Mouse (Mus musculus) right cerebral cortex, adult 18-20 months (tissue): Measurements from ENCODE around the gene Prr19.
"Not testable (repeated sequence)": the region's sequence is repeated elsewhere in the genome, so short reads cannot be mapped to it uniquely, and the experiment has no call there.

ENCODE experiments used
- DNase-seq: peaks from one replicate; pipeline ENCODE4 v3.0.0; 2022; ENCODE audit warnings: mixed read lengths

Prr19 gene

GRCm38 (mm10) chr7:25301063-25301462 is at the start of gene Prr19:
Prr19 (plus strand) TSS chr7:25301411.
- DNase-seq: no peak

- no peak for DNase-seq
Measured at GRCm38 (mm10) chr7:25251822-25252221, 49.4 kb upstream of the Prr19 start.

- DNase-seq: no peak
Measured at GRCm38 (mm10) chr7:25261896-25262295, 39.3 kb upstream of the Prr19 start.

GRCm38 (mm10) chr7:25263968-25264870 is 37.0 kb upstream of the Prr19 start:
- no peak for DNase-seq

GRCm38 (mm10) chr7:25265743-25266142 is 35.5 kb upstream of the Prr19 start:
- DNase-seq: not testable (repeated sequence)

GRCm38 (mm10) chr7:25266180-25266962 is 34.8 kb upstream of the Prr19 start:
- DNase-seq: no peak

- peak; percentile 99 for DNase-seq
Measured at GRCm38 (mm10) chr7:25267301-25267750, 33.9 kb upstream of the Prr19 start, which contains the start of gene Cic. Cic (plus strand) TSS chr7:25267704.

GRCm38 (mm10) chr7:25267751-25268463 is 33.3 kb upstream of the Prr19 start:
- DNase-seq: peak; percentile 100

GRCm38 (mm10) chr7:25268588-25268987 is 32.6 kb upstream of the Prr19 start:
- no peak for DNase-seq

GRCm38 (mm10) chr7:25269029-25269428 is 32.2 kb upstream of the Prr19 start:
- DNase-seq: no peak

- DNase-seq: no peak
Measured at GRCm38 (mm10) chr7:25269545-25270271, 31.5 kb upstream of the Prr19 start.

GRCm38 (mm10) chr7:25270652-25271633 is 30.3 kb upstream of the Prr19 start:
- DNase-seq: no peak

- DNase-seq: no peak
Measured at GRCm38 (mm10) chr7:25271651-25272444, 29.4 kb upstream of the Prr19 start.

GRCm38 (mm10) chr7:25272445-25273258 is 28.6 kb upstream of the Prr19 start:
- no peak for DNase-seq

GRCm38 (mm10) chr7:25273259-25274241 is 27.7 kb upstream of the Prr19 start:
- DNase-seq: no peak

GRCm38 (mm10) chr7:25274571-25274970 is 26.6 kb upstream of the Prr19 start:
- no peak for DNase-seq

GRCm38 (mm10) chr7:25274996-25275395 is 26.2 kb upstream of the Prr19 start:
- no peak for DNase-seq
